Mouse (Mus musculus): ENCODE measurements around the gene Zmynd12. TPM values are rescaled to one million over a fixed set of nuclear protein-coding genes. Genes with fewer than 3 reads are reported as not detected.
A peak's percentile ranks its signal among the peaks of the same experiment; 100 is the strongest.

Gene Zmynd12
- polyA plus RNA-seq, 1 experiment from 2014 or later, result not detected

GRCm38 (mm10) chr4:119492291-119492932 lies 69.8 kb downstream of the Zmynd12 start, which contains the start of gene Rimkla:
Gene Rimkla, minus strand, starts transcription at chr4:119492628.
- Histone ChIP-seq H3K9me3 (replicated peaks) (no peaks in the 10 kb centered on the region), H3K27me3 (ENCODE audit: low read depth, poor library complexity, severe bottlenecking) (peaks cover 40% of the 10 kb centered on the region), H3K36me3 (no peaks in the 10 kb centered on the region), H3K27ac (peak within 1 kb of the TSS; percentile 74), H3K4me3 (peak within 1 kb of the TSS; percentile 69), H3K4me1 (peaks cover 11% of the 10 kb centered on the region)
- peak; percentile 85 for DNase-seq (ENCODE audit: low spot score)
- WGBS, result 1% methylated on average over 77 of the region's 77 CpGs

- 38% methylated on average over 10 of the region's 10 CpGs for WGBS
- Histone ChIP-seq H3K4me3 (peak overlapping the region; percentile 69), H3K36me3 (no peaks in the 10 kb centered on the region), H3K4me1 (peaks cover 11% of the 10 kb centered on the region), H3K27ac (no peak overlapping the region), H3K27me3 (ENCODE audit: low read depth, poor library complexity, severe bottlenecking) (peaks cover 44% of the 10 kb centered on the region), H3K9me3 (replicated peaks) (no peaks in the 10 kb centered on the region)
- no peak for DNase-seq (ENCODE audit: low spot score)
These were observed 70.3 kb downstream of the Zmynd12 start for GRCm38 (mm10) chr4:119492933-119493327.

GRCm38 (mm10) chr4:119498319-119498848 lies 75.8 kb downstream of the Zmynd12 start:
- Histone ChIP-seq H3K4me3 (no peak overlapping the region), H3K27me3 (ENCODE audit: low read depth, poor library complexity, severe bottlenecking) (peaks cover 16% of the 10 kb centered on the region), H3K4me1 (no peaks in the 10 kb centered on the region), H3K36me3 (no peaks in the 10 kb centered on the region), H3K9me3 (replicated peaks) (no peaks in the 10 kb centered on the region), H3K27ac (no peak overlapping the region)
- WGBS, result 70% methylated on average over 5 of the region's 5 CpGs
- DNase-seq (ENCODE audit: low spot score), result no peak

- DNase-seq (ENCODE audit: low spot score), result no peak
- H3K27ac ChIP-seq, result no peak overlapping the region
- 73% methylated on average over 2 of the region's 2 CpGs for WGBS
- H3K9me3 ChIP-seq (replicated peaks), result no peaks in the 10 kb centered on the region
- H3K36me3 ChIP-seq, result no peaks in the 10 kb centered on the region
- no peaks in the 10 kb centered on the region for H3K4me1 ChIP-seq
- H3K27me3 ChIP-seq (ENCODE audit: low read depth, poor library complexity, severe bottlenecking), result no peaks in the 10 kb centered on the region
- no peak overlapping the region for H3K4me3 ChIP-seq
These were observed 89.0 kb downstream of the Zmynd12 start for GRCm38 (mm10) chr4:119511591-119511990.

GRCm38 (mm10) chr4:119512731-119513141 lies 90.1 kb downstream of the Zmynd12 start:
- no peaks in the 10 kb centered on the region for H3K4me1 ChIP-seq
- no peaks in the 10 kb centered on the region for H3K36me3 ChIP-seq
- 75% methylated on average over 3 of the region's 3 CpGs for WGBS
- no peaks in the 10 kb centered on the region for H3K9me3 ChIP-seq (replicated peaks)
- no peak for DNase-seq (ENCODE audit: low spot score)
- no peaks in the 10 kb centered on the region for H3K27me3 ChIP-seq (ENCODE audit: low read depth, poor library complexity, severe bottlenecking)
- no peak overlapping the region for H3K4me3 ChIP-seq
- H3K27ac ChIP-seq, result no peak overlapping the region

Other genes starting within 250 kb of the Zmynd12 start
- 10.1 and 10.3 TPM in 2 replicates for gene Zfp691, start 248.6 kb upstream of the Zmynd12 start, polyA plus RNA-seq (2016; fragmentation: Nextera tagmentation; extraction: Ambion mirVana)
- gene Ermap, start 232.8 kb upstream of the Zmynd12 start, polyA plus RNA-seq (2016; fragmentation: Nextera tagmentation; extraction: Ambion mirVana), result 6.8 and 7.7 TPM in 2 replicates
- 115 and 133 TPM in 2 replicates for gene Svbp, start 227.5 kb upstream of the Zmynd12 start, polyA plus RNA-seq (2016; fragmentation: Nextera tagmentation; extraction: Ambion mirVana)
- gene Tmem269, start 204.6 kb upstream of the Zmynd12 start, polyA plus RNA-seq (2016; fragmentation: Nextera tagmentation; extraction: Ambion mirVana), result not detected in 2 replicates
- 38.1 and 43.3 TPM in 2 replicates for gene AU022252, start 190.1 kb upstream of the Zmynd12 start, polyA plus RNA-seq (2016; fragmentation: Nextera tagmentation; extraction: Ambion mirVana)
- 12.7 and 16.0 TPM in 2 replicates for gene P3h1, start 189.9 kb upstream of the Zmynd12 start, polyA plus RNA-seq (2016; fragmentation: Nextera tagmentation; extraction: Ambion mirVana)
- gene Cldn19, start 167.4 kb upstream of the Zmynd12 start, polyA plus RNA-seq (2016; fragmentation: Nextera tagmentation; extraction: Ambion mirVana), result not detected in 2 replicates
- 1,026 and 1,071 TPM in 2 replicates for gene Ybx1, start 128.2 kb upstream of the Zmynd12 start, polyA plus RNA-seq (2016; fragmentation: Nextera tagmentation; extraction: Ambion mirVana)
- gene Ppih, start 102.3 kb upstream of the Zmynd12 start, polyA plus RNA-seq (2016; fragmentation: Nextera tagmentation; extraction: Ambion mirVana), result 152 and 173 TPM in 2 replicates
- gene Ccdc30, start 7.3 kb upstream of the Zmynd12 start, polyA plus RNA-seq (2016; fragmentation: Nextera tagmentation; extraction: Ambion mirVana), result 4.7 and 7.0 TPM in 2 replicates
- gene Ppcs, start 394 bp upstream of the Zmynd12 start, polyA plus RNA-seq (2016; fragmentation: Nextera tagmentation; extraction: Ambion mirVana), result 37.1 and 41.4 TPM in 2 replicates
- 0.46 and 0.86 TPM in 2 replicates for gene Rimkla, start 69.8 kb downstream of the Zmynd12 start, polyA plus RNA-seq (2016; fragmentation: Nextera tagmentation; extraction: Ambion mirVana)
- 22.0 and 25.2 TPM in 2 replicates for gene Foxj3, start 114.2 kb downstream of the Zmynd12 start, polyA plus RNA-seq (2016; fragmentation: Nextera tagmentation; extraction: Ambion mirVana)
- gene Frg2f1, start 116.7 kb downstream of the Zmynd12 start, polyA plus RNA-seq (2016; fragmentation: Nextera tagmentation; extraction: Ambion mirVana), result 0.90 and 2.5 TPM in 2 replicates
- not detected in 2 replicates for gene Guca2a, start 214.9 kb downstream of the Zmynd12 start, polyA plus RNA-seq (2016; fragmentation: Nextera tagmentation; extraction: Ambion mirVana)
- gene Guca2b, start 236.1 kb downstream of the Zmynd12 start, polyA plus RNA-seq (2016; fragmentation: Nextera tagmentation; extraction: Ambion mirVana), result not detected in 2 replicates

Data from limb, embryonic 10.5 days (tissue).